Mouse (Mus musculus) spleen, embryonic (tissue): ENCODE data around the gene Mlph.

Experiments
- CTCF ChIA-PET: fragments of 350-600 bp; sonication (Branson Sonifier 250); formaldehyde crosslinking; loops from one replicate; lab custom pipeline; 2022; lab: Charles Lee

Mlph gene

GRCm38 (mm10) chr1:90969347-90969784 lies 54.5 kb downstream of the Mlph start, which contains the start of gene Rab17:
TSS of gene Rab17 (minus strand) at chr1:90969661.
- CTCF ChIA-PET: no interaction called here

DNA sequence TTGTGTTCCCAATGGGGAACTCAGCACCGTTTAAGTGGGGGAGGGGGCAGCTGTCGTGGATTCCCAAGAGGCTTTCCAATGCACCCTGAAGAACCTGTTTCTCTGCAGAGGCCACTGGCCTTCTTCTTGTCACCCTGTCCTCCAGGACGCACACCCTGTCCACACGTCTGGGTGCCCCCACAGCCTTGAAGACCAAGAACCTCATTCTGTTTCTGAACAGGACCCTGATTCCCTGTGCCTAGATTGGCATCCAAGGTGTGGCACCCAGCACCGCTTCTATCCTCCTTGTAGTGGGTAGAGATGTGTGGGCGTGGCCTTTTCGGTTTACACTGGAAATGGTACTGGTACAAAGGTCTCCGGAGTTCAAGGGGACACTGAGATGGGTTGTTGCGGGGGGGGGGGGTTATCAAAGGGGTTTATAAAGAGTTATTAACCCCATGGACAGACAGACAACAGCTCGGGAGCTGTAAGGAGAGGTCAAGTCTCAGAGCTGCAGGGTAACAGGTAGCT lies 55.1 kb downstream of the Mlph start:
- CTCF ChIA-PET: interaction anchor here (0.6 kb wide), 1 partner anchor 170 kb away, joined by 3 read pairs; no protein-coding TSS in a partner anchor

DNA sequence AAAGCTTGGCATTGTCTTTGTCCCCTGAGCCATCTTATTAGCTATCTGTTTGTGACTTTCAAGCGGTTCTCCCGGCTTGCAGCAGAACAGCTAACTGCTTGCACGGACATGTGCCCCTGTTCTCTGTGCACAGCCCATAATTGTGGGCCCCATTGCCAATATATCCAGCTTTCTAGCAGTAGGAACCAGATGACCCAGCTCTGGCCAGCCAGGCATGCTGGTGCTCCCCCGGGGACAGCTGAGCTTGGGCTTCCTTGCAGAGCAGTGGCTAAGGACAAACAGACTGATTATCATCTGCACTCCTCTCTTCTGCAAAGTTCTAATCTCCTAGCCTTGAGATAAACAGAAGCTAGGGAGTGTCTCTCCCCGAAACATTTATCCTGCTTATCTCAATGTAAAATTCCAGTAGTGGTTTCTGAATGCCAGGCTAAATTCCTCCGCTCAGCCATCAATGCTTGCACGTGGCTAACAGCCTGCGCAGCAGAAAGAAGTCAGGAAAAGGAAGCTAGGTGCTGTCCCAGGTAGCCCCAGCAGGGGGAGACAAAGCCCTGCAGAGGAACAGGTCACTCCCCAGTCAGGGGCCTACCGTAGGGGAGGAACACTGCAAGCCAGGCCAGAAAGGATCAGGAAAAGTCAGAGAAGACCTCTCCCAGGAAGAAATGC lies 58.2 kb downstream of the Mlph start:
- CTCF ChIA-PET: interaction anchor here (0.6 to 1.1 kb wide), 3 partner anchors 133 to 405 kb away, joined by 3 to 4 read pairs (median 4); no protein-coding TSS in a partner anchor

- CTCF ChIA-PET: interaction anchor here (0.6 to 1.1 kb wide), 3 partner anchors 132 to 404 kb away, joined by 3 to 4 read pairs (median 4); no protein-coding TSS in a partner anchor
These were observed 58.7 kb downstream of the Mlph start for GRCm38 (mm10) chr1:90973574-90973911.

GRCm38 (mm10) chr1:90974906-90975649 lies 60.2 kb downstream of the Mlph start:
- CTCF ChIA-PET: no interaction called here

- CTCF ChIA-PET: no interaction called here
These were observed 61.1 kb downstream of the Mlph start for GRCm38 (mm10) chr1:90975960-90976359.

GRCm38 (mm10) chr1:90980638-90981330 lies 65.9 kb downstream of the Mlph start:
- CTCF ChIA-PET: interaction anchor here (0.5 kb wide), 1 partner anchor 120 kb away, joined by 3 read pairs; no protein-coding TSS in a partner anchor

DNA sequence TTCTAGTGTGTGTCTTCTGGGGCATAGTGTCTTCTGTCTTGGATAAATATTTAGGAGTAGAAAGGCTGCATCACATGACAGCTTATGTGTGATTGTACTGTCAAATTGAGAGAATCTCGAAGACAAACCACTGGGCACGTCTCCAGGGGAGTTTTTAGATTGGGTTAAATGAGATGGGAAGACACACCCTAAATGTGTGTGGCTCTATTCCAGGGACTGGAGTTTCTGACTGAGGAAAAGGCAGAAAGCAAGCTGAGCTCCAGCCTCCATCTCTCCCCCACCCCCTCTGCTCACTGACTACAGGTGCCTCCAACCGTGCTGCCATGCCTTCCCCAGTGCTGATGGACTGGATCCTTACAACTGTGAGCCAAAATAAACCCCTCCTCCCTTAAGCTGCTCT lies 66.5 kb downstream of the Mlph start:
- CTCF ChIA-PET: no interaction called here

GRCm38 (mm10) chr1:90995916-90996315 lies 81.0 kb downstream of the Mlph start:
- CTCF ChIA-PET: no interaction called here

DNA sequence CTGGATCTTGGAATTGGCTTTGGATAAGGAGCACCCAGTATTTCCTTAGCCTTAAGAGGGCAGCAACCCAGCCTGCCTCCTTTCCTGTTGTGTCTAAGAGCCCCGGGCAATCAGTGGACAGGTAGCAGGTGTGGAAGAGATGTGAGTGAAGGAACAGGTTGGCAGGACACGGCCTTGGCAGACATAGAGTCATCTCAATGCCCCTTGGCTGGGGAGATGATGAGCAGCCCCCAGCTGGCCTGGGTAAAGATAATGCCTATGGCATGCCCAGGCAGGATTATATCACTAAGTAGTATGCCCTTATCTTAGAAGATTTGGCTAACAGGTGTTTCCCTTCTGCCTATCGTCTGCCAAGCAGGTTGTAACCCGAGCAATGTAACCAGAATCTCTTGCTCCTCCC lies 82.3 kb downstream of the Mlph start:
- CTCF ChIA-PET: no interaction called here

- CTCF ChIA-PET: no interaction called here
These were observed 82.8 kb downstream of the Mlph start for GRCm38 (mm10) chr1:90997641-90998040.

DNA sequence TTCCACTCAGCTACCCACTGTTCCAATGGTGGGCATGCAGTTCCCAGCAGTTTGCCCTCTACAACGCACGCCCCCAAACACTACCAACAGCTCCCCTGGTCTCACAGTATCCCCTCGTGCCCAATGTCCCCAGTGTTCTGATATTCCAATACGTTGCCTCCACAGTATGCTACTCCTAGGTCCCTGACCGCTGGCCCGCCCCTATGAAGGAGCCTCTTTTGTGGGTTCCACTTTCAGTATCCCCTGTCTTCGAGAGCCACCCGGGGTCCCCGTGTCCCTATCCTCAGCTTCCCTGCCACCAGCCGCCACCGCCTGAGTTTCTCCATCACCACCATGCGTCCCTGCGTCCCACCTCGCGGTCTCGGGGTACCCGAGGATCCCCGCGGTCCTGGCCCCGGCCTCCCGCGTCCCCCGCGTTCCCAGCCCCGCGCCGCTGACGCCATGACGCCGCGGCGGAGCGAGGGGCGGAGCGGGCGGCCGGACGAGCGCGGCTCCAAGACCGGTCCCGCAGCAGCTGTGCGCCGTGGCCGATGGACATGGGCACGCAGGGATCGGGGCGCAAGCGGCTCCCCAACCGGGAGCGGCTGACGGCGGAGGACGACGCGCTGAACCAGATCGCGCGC lies 83.5 kb downstream of the Mlph start, which contains the start of gene Lrrfip1:
Gene Lrrfip1 (plus strand): TSS at position 470 of the 623 bp plus-strand sequence.
- CTCF ChIA-PET: no interaction called here

DNA sequence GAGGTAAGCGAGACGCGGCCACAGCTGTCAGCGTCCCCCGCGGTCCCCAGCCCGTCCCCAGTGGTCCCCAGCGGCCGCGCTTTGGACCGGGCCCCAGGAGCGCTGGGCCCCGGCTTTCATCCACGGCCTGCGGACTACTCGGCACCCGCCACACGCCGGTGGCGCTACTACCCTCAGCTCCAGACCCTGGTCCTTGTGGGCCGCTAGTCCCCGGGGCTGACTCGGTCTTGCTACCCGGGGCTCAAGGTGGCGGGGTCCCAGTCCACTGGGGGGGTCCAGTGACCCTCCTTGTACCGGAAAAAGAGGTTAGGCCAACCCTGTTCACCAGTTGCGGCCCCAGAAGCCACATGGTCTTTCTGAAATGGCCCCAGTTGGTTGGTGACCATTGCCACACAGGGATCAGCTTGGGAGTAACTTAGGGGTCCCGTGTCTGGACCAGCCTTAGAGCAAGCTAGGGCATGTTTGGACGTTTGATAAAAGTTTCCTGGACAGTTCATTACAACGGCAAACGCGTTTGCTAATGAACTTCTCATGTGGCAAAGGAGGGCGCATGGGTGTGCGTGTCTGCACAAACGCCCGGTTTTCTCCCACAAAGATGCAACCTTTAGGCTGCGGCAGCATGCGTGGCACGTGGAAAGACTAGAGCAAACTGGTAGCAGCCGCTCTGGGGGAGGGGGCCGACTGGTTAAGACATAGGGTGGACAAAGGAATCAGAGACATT lies 84.2 kb downstream of the Mlph start:
- CTCF ChIA-PET: no interaction called here

DNA sequence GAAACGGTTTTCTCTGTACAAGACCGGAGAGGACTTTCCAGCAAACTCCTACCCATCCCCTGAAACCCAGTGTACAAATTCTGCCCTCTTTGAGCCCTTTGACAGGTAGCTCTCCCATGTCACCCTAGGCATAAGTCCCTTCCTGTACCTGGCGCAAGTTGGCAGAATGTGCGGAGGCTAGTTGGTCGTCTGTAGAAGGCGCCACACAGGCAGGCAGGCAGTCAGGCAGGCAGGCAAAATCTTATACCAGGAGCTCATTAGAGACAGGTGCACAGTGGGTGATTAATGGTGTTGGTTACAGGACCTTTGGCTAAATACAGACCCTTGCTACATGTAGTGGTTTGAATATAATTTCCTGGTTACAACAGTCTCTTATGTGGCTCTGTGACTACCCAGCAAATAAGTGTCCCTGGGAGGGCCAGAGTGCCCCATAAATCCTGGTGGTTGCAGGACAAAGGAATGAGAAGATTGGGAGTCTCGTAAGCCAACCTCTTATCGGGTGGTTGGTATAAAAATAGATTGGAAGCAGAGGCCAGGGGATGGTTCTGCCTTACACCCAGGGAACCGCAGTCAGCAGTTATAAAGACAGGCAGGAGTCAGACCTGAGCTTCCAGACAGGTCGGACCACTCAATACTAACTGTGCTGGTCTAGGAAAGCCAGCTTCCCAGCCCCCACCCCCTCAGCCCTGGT lies 85.2 kb downstream of the Mlph start:
- CTCF ChIA-PET: no interaction called here
